Mouse (Mus musculus): ENCODE results near the gene Shisa2.

Gene Shisa2

GRCm38 (mm10) chr14:59632067-59632466 lies 7.0 kb downstream of the Shisa2 start:
- no peak for DNase-seq (ENCODE audit: low spot score in 2 of 2)

DNA sequence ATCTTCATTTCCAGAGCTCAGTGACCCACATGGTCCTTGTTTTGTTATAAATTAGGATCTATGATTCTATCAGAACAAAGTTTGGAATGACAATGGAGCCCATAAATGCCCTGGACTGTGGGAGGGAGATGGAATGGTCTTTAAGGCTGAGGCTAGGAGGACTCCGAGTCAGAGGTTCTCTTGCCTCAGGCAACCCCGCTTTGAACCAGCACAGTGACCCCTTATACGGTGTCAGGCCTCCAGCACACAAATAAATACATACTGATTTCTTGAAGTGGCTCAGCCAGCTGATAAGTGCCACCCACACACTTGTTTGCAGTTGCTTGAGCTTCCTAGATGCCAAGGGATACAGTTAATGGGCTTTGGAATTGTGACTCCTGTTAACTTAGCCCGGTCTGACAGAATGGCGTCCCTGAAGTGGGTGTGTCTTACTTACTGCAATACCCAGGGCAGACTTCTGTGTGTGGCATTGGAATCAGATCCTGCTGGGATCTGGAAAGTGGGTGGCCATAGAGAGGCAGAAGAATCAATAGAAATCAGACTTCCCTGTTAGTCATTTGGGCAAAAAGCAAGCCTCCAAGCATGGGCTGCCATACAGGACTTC lies 8.3 kb downstream of the Shisa2 start:
- no peak for DNase-seq (ENCODE audit: low spot score in 2 of 2)

GRCm38 (mm10) chr14:59633988-59634387 lies 8.9 kb downstream of the Shisa2 start:
- DNase-seq (ENCODE audit: low spot score in 2 of 2), result no peak

- DNase-seq (ENCODE audit: low spot score in 2 of 2), result no peak
These were observed 14.0 kb downstream of the Shisa2 start for GRCm38 (mm10) chr14:59638906-59639703.

GRCm38 (mm10) chr14:59641856-59642255 lies 16.7 kb downstream of the Shisa2 start:
- DNase-seq (ENCODE audit: low spot score in 2 of 2), result no peak

DNA sequence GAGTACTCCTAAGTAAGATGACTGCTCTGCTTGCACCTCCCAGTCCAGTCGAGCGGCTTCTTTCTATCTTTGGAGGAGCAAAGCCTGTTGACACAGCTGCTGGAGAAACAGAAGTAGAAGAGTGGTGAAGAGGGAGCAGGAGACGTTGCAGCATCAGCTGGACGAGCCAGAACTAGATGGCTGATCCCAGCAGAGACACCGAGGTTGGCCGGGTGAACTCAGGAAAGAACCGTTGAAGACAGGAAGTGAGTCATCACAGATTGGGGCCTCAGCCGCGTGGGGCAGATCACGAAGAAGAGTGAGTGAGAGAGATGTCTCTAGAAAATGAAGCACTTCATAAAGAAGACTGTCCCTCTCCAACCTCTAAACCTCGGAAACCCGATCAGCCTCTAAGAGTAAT lies 18.5 kb downstream of the Shisa2 start:
- DNase-seq (ENCODE audit: low spot score in 2 of 2), result no peak

GRCm38 (mm10) chr14:59644166-59644565 lies 19.1 kb downstream of the Shisa2 start:
- DNase-seq (ENCODE audit: low spot score in 2 of 2), result no peak

GRCm38 (mm10) chr14:59644896-59645295 lies 19.8 kb downstream of the Shisa2 start:
- no peak for DNase-seq (ENCODE audit: low spot score in 2 of 2)

GRCm38 (mm10) chr14:59646826-59647697 lies 22.0 kb downstream of the Shisa2 start:
- no peak for DNase-seq (ENCODE audit: low spot score in 2 of 2)

DNA sequence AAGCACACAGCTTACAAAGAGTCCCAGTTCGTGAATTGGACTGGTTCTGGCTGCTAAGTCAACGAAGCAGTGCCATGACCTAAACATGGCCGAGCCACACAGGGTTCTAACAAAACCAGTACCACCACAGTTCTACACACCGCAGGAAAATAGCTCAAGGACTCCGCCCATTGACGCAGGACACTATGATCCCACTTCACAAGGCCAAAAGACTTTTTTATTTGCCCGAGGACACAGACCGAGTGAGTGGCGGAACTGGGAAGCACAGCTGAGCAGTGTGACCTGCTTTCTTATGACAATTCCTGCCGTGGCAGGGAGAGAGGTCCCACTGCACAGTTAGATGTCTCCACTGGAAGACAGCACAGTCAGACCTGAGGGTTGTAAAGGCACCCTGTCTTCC lies 23.5 kb downstream of the Shisa2 start:
- no peak for DNase-seq (ENCODE audit: low spot score in 2 of 2)

DNA sequence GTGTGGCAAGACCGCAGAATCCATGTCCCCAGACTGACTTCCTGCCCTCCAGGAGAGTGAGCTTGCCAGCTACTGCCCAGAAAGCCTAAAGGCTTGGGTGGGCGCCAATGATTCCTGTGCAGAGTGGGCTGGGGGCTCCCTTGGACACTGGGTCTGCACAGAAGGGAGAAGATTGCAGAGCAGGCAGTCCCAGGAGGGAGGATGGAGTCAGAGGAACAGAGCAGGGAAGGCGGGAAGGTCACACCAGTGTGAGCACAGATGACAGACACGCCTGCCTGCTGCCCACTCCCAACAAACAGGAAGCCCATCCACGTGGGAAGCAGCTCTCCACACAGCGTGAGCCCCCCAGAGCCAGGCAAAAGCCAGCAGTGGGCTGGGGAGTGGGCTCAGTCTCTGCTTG lies 24.2 kb downstream of the Shisa2 start:
- DNase-seq (ENCODE audit: low spot score in 2 of 2), result no peak

- DNase-seq (ENCODE audit: low spot score in 2 of 2), result no peak
These were observed 31.5 kb downstream of the Shisa2 start for GRCm38 (mm10) chr14:59656591-59656990.

GRCm38 (mm10) chr14:59657098-59657497 lies 32.0 kb downstream of the Shisa2 start:
- no peak for DNase-seq (ENCODE audit: low spot score in 2 of 2)

DNA sequence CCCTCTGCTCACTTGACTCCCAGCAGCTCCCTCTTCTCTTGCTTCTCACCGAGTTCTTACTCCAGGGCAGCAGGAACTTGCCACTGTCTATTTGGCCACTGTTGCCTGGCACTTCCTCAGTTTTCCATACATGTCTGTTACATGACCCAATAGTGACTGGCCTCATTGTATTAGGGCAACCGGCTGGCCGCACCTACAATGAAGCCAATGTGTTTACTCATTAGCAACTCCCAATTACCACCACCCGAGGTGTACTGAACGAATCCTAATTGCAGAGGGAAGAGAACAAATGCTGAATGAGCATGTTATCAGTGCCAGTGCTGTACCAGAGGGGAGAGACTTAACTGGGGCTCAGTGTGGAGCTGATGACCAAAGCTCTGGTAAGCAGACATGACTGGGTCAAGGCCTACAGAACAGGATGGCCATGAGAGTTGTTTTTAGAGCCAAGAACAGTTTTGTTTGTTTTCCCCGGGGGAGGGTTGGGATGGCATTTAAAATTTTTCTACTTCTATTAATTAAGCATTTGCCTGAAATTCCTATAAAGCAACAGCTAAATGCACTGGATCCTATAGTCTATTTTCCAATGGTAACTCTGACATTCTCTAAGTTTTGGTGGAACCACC lies 47.9 kb downstream of the Shisa2 start:
- no peak for DNase-seq (ENCODE audit: low spot score in 2 of 2)

GRCm38 (mm10) chr14:59674556-59674955 lies 49.4 kb downstream of the Shisa2 start:
- no peak for DNase-seq (ENCODE audit: low spot score in 2 of 2)

DNA sequence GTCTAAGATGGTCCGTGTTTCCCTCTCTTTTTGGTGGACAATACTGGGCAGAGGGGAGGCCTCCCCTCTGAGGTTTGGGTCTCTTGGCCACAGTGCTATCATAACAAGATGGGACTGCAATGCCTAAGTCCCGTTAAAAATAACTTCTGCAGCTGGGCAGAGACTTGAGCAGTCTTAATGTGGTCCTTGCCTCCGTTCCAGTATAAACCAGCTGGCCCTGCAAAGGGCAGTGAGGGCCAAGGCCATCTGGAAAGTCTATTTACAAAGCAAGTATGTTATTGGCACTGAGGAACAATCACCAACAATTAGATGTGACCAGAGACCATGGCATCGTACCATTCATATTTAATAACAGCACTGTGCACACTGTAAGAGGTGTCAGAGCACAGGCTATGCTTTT lies 50.2 kb downstream of the Shisa2 start:
- no peak for DNase-seq (ENCODE audit: low spot score in 2 of 2)

DNA sequence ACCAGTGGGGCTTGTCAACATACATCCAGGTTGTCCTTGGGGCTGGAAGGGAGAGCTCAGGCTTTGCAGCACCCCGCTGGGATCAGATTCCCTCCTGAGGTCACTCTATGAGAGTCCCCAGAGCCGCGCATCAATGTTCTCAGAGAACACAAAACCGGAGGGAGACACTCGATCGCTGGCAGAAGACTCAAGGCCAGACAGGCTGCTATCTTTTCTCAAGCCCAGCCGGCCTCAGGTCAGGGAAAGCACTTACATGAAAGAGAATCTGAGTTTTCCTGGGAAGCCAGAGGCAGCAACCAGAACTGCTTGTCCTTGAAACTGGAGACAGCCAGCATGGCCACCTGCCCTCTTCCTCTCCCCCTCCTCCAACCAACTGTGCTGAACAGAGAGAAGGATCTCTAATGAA lies 52.5 kb downstream of the Shisa2 start:
- DNase-seq (ENCODE audit: low spot score in 2 of 2), result no peak

Data from frontal cortex, postnatal 14 days (tissue).